Mouse (Mus musculus) embryonic facial prominence, embryonic 15.5 days (tissue): ENCODE data around the gene Nepro. TPM values are rescaled to one million over a fixed set of nuclear protein-coding genes. Genes with fewer than 3 reads are reported as not detected.
A peak's percentile ranks its signal among the peaks of the same experiment; 100 is the strongest.

ENCODE experiments used
- ATAC-seq: fragments of 200-750 bp; cut with Nextera tagmentation; 2 replicates; pipeline ENCODE4 v1.8.0; 2017; ENCODE audit warnings: low read depth, moderate TSS enrichment; ENCODE audit not compliant: insufficient number of reproducible peaks, low FRiP score, low TSS enrichment
- H3K27ac ChIP-seq: fragments of 300-500 bp; sonication (generic); replicated peaks from 2 replicates; pipeline ENCODE4 v1.5.1; 2015; ENCODE audit warnings: mild to moderate bottlenecking, inconsistent platforms
- H3K27me3 ChIP-seq: fragments of 300-500 bp; sonication (generic); 2 replicates; pipeline ENCODE4 v1.6.1; 2015; ENCODE audit warnings: inconsistent platforms
- H3K36me3 ChIP-seq: fragments of 300-500 bp; sonication (generic); 2 replicates; pipeline ENCODE4 v1.6.1; 2015; ENCODE audit warnings: mild to moderate bottlenecking, inconsistent platforms
- H3K4me1 ChIP-seq: fragments of 300-500 bp; sonication (generic); 2 replicates; pipeline ENCODE4 v1.6.1; 2015; ENCODE audit warnings: inconsistent platforms
- H3K4me2 ChIP-seq: fragments of 300-500 bp; sonication (generic); replicated peaks from 2 replicates; pipeline ENCODE4 v1.6.1; 2015; ENCODE audit warnings: mild to moderate bottlenecking, inconsistent platforms
- H3K4me3 ChIP-seq: fragments of 300-500 bp; sonication (generic); replicated peaks from 2 replicates; pipeline ENCODE4 v1.5.1; 2015; ENCODE audit warnings: mild to moderate bottlenecking, inconsistent platforms
- H3K9ac ChIP-seq: fragments of 300-500 bp; sonication (generic); 2 replicates; pipeline ENCODE4 v1.6.1; 2015; ENCODE audit warnings: inconsistent platforms
- H3K9me3 ChIP-seq: fragments of 300-500 bp; sonication (generic); replicated peaks from 2 replicates; pipeline ENCODE4 v1.6.1; 2016; ENCODE audit warnings: inconsistent platforms
- WGBS: fragments of 180-500 bp; shearing (Covaris S2); methylation state at CpG from one replicate; pipeline ENCODE4 v1.1.7; 2015; 5-methylcytosine and 5-hydroxymethylcytosine counted together
- polyA plus RNA-seq: library from polyadenylated mRNA; unstranded; fragments of >200 nt; fragmentation: Nextera tagmentation; extraction: Ambion mirVana; gene quantifications from 2 replicates; pipeline ENCODE4 v1.2.1, GENCODE M21; 2015

Nepro gene
- 7.3 and 7.9 TPM in 2 replicates for polyA plus RNA-seq

DNA sequence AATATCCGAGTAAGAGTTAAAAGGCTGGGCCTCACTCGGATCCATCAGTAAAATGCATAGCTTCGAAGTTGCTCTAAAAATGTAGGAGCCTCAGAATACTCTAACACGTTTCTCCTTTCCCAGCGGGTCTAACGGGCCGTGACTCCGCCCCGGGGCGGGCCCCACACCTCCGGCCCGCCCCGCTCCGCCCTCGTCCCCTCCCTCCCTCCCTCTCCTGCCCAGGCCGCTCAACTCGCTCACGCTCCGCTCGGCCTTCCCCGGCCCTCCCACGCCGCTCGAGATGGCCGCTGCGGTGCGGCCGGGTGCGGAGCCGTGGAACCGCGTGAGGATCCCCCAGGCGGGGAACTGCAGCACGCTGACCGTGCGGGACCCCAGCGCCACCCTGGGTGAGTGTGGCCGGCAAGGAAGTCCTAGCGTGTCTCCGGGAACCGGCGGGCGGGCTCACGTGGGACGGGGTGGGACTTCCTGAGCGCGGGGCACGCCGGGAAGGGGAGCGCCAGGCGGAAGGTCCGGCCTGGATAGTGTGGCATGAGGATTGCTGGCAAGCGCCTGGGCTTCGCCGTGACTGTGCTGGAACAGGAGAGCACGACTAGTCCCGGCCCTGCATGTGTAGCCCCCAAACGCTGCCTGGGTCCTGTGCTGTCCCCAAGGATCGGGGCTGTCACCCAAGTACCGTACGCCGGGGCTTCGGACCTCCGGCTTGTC is at the start of gene Nepro:
Gene Nepro (plus strand): TSS at position 219 of the 705 bp plus-strand sequence.
- ATAC-seq: peak; percentile 97
- Histone ChIP-seq H3K9ac (peak within 1 kb of the TSS; percentile 90), H3K36me3 (peaks cover 8% of the 10 kb centered on the region), H3K27me3 (no peaks in the 10 kb centered on the region), H3K4me2 (peak within 1 kb of the TSS; percentile 72), H3K9me3 (no peaks in the 10 kb centered on the region), H3K4me1 (peaks cover 20% of the 10 kb centered on the region), H3K27ac (peak within 1 kb of the TSS; percentile 91), H3K4me3 (peak within 1 kb of the TSS; percentile 94)
- under 1% methylated on average over 62 of the region's 64 CpGs for WGBS

DNA sequence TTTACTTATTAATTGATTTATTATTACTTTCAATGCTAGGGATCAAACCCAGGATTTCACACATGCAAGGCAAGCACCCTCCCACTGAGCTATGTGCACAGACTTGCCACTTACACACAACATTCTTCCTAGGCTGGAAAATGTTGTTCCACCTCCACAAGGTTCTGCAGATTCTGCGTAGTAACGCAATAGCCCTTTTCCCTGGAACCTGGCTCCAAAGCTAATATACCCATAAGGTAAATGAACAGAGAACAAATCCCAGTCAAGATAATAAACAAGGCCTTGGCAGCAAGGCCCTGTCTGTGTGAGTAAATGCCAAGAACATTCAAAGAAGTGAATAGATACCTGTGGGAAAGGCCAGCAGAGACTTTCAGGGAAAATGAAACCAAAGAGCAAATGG is 47.7 kb upstream of the Nepro start:
- Histone ChIP-seq H3K9ac (no peak overlapping the region), H3K4me1 (peaks cover 46% of the 10 kb centered on the region), H3K4me3 (no peak overlapping the region), H3K36me3 (no peaks in the 10 kb centered on the region), H3K9me3 (no peaks in the 10 kb centered on the region), H3K4me2 (no peak overlapping the region), H3K27ac (peak overlapping the region; percentile 76), H3K27me3 (no peaks in the 10 kb centered on the region)
- 72% methylated on average over 2 of the region's 2 CpGs for WGBS
- ATAC-seq: peak; percentile 40; the same call in 1 of the 2 replicates

DNA sequence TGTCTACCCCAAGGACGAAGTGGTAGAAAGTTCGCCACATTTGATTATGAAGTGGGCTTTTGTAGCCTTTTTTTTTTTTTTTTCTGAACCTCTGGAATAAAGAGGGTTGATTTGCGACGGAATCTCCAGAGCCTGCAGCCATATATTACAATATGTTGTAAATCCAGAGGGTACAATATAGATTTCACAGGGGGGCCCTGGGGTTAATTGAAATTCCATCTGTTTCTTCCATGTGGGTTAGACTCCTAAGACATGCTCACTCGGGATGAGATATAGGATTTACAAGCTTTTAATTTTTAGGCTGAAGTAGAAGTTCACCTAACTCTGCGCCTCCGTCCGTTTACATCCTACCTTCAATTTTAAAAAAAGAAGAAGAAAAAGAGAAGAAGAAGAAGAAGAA is 45.0 kb upstream of the Nepro start:
- no peaks in the 10 kb centered on the region for H3K27me3 ChIP-seq
- no peak overlapping the region for H3K4me2 ChIP-seq
- WGBS: 36% methylated on average over 8 of the region's 8 CpGs
- no peaks in the 10 kb centered on the region for H3K36me3 ChIP-seq
- peak overlapping the region; percentile 31; the same call in 1 of the 2 replicates for H3K27ac ChIP-seq
- no peak overlapping the region for H3K9ac ChIP-seq
- no peak for ATAC-seq
- no peak overlapping the region for H3K4me3 ChIP-seq
- no peaks in the 10 kb centered on the region for H3K9me3 ChIP-seq
- H3K4me1 ChIP-seq: peaks cover 28% of the 10 kb centered on the region

DNA sequence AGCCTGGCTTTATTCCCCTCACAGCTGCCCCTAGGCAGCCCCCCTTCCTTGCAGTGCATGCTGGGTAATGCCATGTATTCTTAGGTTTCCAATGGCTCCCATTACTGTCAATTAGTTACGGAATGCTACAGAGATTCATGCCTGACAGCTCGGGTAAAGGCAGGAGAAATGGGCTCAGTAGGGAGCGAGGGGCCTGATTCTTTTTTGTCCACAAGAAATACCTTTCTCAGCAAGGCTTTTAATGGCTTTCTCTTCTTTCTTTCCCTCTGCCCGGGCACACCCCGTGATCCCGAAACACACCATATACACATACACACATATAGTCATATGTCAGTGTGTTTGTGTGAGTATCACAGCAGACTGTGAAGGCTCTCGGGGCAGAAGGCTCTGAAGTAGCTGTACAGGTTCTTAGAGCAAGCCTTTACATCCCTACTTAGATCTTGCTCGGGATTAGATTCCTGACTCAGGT is 44.6 kb upstream of the Nepro start:
- peaks cover 32% of the 10 kb centered on the region for H3K4me1 ChIP-seq
- 26% methylated on average over 8 of the region's 8 CpGs for WGBS
- no peaks in the 10 kb centered on the region for H3K9me3 ChIP-seq
- no peak overlapping the region for H3K9ac ChIP-seq
- no peaks in the 10 kb centered on the region for H3K27me3 ChIP-seq
- H3K27ac ChIP-seq: peak overlapping the region; percentile 31
- H3K36me3 ChIP-seq: no peaks in the 10 kb centered on the region
- ATAC-seq: peak; percentile 34; the same call in 1 of the 2 replicates
- no peak overlapping the region for H3K4me3 ChIP-seq
- no peak overlapping the region for H3K4me2 ChIP-seq

DNA sequence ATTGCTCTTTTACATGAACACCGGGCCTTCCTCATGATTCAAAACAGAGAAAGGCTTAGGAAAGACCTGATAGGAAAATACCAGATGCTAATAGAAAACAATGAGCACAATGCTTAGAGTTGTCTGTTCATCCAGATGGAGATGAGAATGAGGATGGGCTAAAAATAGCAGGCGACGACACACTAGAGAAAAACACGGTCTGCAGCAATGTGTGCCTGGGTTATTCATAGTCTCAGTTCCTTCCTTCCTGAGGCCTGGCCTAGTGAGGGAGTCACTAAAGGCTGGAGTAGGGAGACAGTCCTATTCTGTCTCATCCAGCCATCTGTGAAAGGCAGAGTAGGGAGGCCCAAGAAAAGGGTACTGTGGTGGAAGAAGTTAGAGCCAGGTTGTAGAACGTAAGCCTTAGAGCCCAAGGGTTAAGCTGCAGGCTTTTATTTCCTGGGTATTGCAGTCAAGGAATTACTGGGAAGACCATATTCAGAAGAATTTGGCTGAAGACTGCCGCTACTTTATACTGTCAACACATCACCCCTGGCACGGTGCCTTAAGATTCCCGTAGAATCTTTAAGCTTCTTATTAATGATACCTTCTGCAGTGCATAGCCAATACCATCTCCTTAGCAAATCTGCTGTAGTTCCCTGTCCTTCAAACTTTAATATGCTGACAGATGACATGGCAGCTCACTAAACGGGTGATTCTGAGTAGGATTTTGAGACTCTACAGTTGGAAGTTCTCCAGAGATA is 43.2 kb upstream of the Nepro start:
- WGBS: 34% methylated on average over 9 of the region's 9 CpGs
- Histone ChIP-seq H3K9me3 (no peaks in the 10 kb centered on the region), H3K27me3 (no peaks in the 10 kb centered on the region), H3K4me1 (peaks cover 34% of the 10 kb centered on the region), H3K36me3 (no peaks in the 10 kb centered on the region), H3K4me2 (no peak overlapping the region), H3K9ac (no peak overlapping the region), H3K4me3 (no peak overlapping the region), H3K27ac (peak overlapping the region; percentile 63)
- peak; percentile 30; the same call in 1 of the 2 replicates for ATAC-seq

DNA sequence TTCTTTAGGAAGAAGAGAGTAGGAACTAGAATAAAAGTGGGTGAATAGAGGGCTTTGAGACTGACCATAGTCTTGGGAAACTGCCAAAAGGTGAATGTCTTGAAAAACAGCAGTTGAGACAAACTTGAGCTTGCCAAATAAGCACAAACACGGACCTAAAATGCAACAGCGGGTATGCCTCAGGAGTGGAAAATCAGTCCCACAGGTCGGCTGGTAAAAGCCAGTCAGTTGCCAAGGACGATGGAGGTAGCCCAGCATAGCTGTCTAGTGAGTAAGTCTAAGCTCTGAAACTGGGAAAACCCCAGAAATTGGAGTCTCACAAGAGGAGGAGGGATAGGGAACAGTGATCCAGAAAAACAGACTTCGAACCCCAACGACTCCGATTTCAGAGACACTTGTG is 39.5 kb upstream of the Nepro start:
- H3K9ac ChIP-seq: no peak overlapping the region
- peaks cover 45% of the 10 kb centered on the region for H3K4me1 ChIP-seq
- no peaks in the 10 kb centered on the region for H3K27me3 ChIP-seq
- WGBS: 69% methylated on average over 7 of the region's 7 CpGs
- H3K4me2 ChIP-seq: no peak overlapping the region
- H3K27ac ChIP-seq: peak overlapping the region; percentile 63; the same call in 1 of the 2 replicates
- H3K36me3 ChIP-seq: no peaks in the 10 kb centered on the region
- no peak for ATAC-seq
- H3K9me3 ChIP-seq: no peaks in the 10 kb centered on the region
- H3K4me3 ChIP-seq: no peak overlapping the region

DNA sequence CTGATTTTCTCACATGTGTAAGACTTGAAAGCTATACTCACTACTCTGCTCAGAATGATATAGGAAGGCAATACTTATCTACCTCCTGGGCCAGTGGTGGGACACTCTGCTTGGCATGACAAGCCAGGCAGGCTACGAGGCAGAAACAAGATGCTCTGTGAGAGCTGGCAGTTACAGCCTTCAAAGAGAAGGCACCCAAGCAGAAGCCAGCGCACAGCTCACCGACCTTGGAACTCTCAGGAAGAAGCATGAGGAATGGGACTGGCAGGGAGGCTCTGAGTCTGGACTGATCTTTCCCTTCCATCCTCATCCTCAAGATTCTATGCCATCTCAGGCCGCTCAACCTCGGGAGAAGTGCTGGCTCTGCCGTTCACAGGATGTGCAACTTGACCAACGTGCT is 38.7 kb upstream of the Nepro start:
- Histone ChIP-seq H3K27me3 (no peaks in the 10 kb centered on the region), H3K36me3 (no peaks in the 10 kb centered on the region), H3K4me2 (no peak overlapping the region), H3K4me1 (peaks cover 37% of the 10 kb centered on the region), H3K9me3 (no peaks in the 10 kb centered on the region), H3K4me3 (no peak overlapping the region), H3K27ac (no peak overlapping the region), H3K9ac (no peak overlapping the region)
- 76% methylated on average over 7 of the region's 7 CpGs for WGBS
- ATAC-seq: no peak

DNA sequence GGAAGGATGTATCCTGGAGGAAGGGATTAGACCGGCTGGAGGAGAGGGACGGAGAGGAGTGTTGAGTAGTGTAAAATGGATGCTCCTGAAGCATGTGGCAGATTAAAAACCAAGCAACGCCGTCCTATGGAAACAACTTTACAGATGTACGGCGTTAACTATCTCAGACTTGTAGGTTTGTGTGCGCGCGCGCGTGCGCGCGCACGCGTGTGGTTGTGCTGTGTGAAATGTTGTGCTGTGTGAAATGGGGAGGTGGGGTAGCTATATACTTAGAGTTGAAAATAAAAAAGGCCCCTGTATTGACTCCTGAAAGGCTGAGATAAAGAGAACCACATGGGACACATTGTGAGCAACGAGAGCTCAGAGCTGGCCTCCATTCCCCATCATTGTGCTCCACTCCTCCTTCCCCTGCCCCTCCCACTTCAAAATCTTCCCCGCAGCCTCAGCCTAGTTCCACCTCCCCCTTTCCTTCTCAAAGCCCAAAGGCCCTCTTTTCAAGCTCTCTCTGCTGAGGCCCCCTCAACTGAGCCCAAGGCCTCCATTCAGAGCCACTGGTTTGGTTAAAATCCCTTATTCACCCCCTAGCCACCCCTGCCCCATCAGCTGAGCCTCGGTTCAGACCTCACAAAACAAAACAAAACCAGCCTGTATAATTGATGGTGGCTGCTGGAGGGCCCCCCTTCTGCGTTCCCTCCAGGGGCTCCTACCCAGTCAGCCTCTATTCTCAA is 36.9 kb upstream of the Nepro start:
- H3K9me3 ChIP-seq: no peaks in the 10 kb centered on the region
- 33% methylated on average over 20 of the region's 20 CpGs for WGBS
- no peaks in the 10 kb centered on the region for H3K36me3 ChIP-seq
- H3K4me2 ChIP-seq: peak overlapping the region; percentile 39
- peak overlapping the region; percentile 77 for H3K27ac ChIP-seq
- ATAC-seq: peak; percentile 82
- H3K4me1 ChIP-seq: peaks cover 37% of the 10 kb centered on the region
- no peaks in the 10 kb centered on the region for H3K27me3 ChIP-seq
- H3K9ac ChIP-seq: no peak overlapping the region
- H3K4me3 ChIP-seq: peak overlapping the region; percentile 6; the same call in 1 of the 2 replicates

DNA sequence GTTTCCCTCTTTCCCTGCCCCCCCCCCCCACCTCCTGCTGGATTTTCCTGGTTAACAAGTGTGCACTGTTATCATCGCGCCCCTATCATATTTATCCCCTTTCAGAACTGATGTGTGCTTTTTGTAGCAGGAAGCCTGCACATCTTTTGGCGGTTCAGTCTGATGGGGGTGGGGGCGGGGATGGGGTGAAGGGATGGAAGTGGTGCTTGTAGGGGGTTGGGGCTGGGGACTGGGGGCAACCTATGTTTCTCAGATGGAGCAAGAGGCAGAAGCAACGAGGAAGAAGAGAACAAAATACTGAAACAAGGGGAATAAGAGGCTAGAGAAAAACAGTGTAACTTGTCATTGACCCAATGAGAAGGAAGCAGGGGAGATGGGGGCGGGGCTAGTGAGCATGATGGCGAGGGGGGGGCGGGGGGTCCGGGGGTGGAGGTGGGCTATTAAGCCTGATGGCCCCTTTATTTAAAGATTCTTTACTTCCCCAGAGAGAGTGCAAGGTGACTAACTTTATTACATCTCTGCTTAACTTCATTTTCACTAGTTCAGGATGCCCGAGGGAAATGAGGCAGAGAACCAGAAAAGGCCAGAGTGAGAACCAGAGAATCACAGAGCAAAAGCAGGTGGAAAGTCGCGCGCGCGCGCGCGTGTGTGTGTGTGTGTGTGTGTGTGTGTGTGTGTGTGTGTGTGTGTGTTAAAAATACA is 36.2 kb upstream of the Nepro start:
- H3K9ac ChIP-seq: no peak overlapping the region
- peak; percentile 20; the same call in 1 of the 2 replicates for ATAC-seq
- H3K36me3 ChIP-seq: no peaks in the 10 kb centered on the region
- peak overlapping the region; percentile 7; the same call in 1 of the 2 replicates for H3K4me3 ChIP-seq
- 4% methylated on average over 18 of the region's 18 CpGs for WGBS
- H3K4me2 ChIP-seq: peak overlapping the region; percentile 39
- peaks cover 37% of the 10 kb centered on the region for H3K4me1 ChIP-seq
- H3K9me3 ChIP-seq: no peaks in the 10 kb centered on the region
- H3K27ac ChIP-seq: peak overlapping the region; percentile 77
- no peaks in the 10 kb centered on the region for H3K27me3 ChIP-seq

DNA sequence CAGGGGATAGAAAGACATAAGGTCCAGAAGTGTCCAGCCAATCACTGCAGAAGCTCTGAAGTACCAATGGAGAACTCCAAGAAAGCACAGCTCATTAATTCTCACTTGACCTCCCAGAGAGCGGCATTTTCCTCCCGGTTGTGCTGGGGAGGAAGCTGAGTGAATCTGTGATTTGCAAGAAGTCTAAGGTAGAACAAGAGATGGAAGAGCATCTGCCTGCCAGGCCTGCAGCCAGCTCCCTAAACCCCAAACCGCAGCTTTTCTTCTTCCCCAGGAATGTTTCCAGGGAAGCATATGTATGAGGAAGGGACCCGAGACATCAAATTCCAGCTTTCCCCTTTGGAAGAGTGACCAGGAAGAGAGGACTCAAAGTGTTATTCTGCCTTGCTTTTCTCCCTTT is 35.6 kb upstream of the Nepro start:
- WGBS: 10% methylated on average over 4 of the region's 4 CpGs
- no peak for ATAC-seq

More for the DNA sequence above, 35.6 kb upstream of the Nepro start:
- no peaks in the 10 kb centered on the region for H3K9me3 ChIP-seq
- no peak overlapping the region for H3K9ac ChIP-seq
- no peaks in the 10 kb centered on the region for H3K27me3 ChIP-seq
- H3K4me3 ChIP-seq: no peak overlapping the region
- peak overlapping the region; percentile 77 for H3K27ac ChIP-seq
- H3K36me3 ChIP-seq: no peaks in the 10 kb centered on the region
- H3K4me2 ChIP-seq: no peak overlapping the region
- H3K4me1 ChIP-seq: peaks cover 37% of the 10 kb centered on the region
